Mouse (Mus musculus) adrenal gland, postnatal 25 days (tissue): ENCODE results near the gene Rrad. TPM values are rescaled to one million over a fixed set of nuclear protein-coding genes. Genes with fewer than 3 reads are reported as not detected.

Source experiments
- total RNA-seq: library from RNA; stranded (reverse); gene quantifications from 2 replicates; pipeline ENCODE4 v1.2.3, GENCODE M21; 2021

Rrad gene
- total RNA-seq, 1 experiment from 2014 or later, result 3.9 TPM

Other genes starting within 250 kb of the Rrad start
- 44.4 and 46.0 TPM in 2 replicates for gene Cmtm4, start 235.5 kb downstream of the Rrad start, total RNA-seq
- 138 and 198 TPM in 2 replicates for gene Dync1li2, start 188.3 kb downstream of the Rrad start, total RNA-seq
- not detected in 2 replicates for gene Terb1, start 121.4 kb downstream of the Rrad start, total RNA-seq
- 39.4 and 43.1 TPM in 2 replicates for gene Nae1, start 96.7 kb downstream of the Rrad start, total RNA-seq
- 2.3 and 2.6 TPM in 2 replicates for gene Car7, start 96.6 kb downstream of the Rrad start, total RNA-seq
- gene Pdp2, start 39.9 kb downstream of the Rrad start, total RNA-seq, result 31.0 and 32.4 TPM in 2 replicates
- not detected in 2 replicates for gene Cdh16, start 6.9 kb downstream of the Rrad start, total RNA-seq
- gene Ciao2b, start 10.6 kb upstream of the Rrad start, total RNA-seq, result 44.1 and 62.7 TPM in 2 replicates
- 2.0 TPM in 1 of 2 replicates, not detected in the other for gene Ces2a, start 102.7 kb upstream of the Rrad start, total RNA-seq
- 0.39 and 0.48 TPM in 2 replicates for gene Ces2b, start 200.2 kb upstream of the Rrad start, total RNA-seq
- gene Ces2c, start 215.7 kb upstream of the Rrad start, total RNA-seq, result not detected in 2 replicates